Mouse (Mus musculus) spleen, adult 18-20 months (tissue): ENCODE measurements at regions not wholly inside any gene's neighbourhood (a gene's known extent, or its start where the extent isn't known, plus 50 kb on each side); places are given as distances from the start of the nearest gene placed in this dataset.

Source experiments
- DNase-seq, 2 experiments: peaks; one replicate each; pipeline ENCODE4 v3.0.0; 2022; ENCODE audit warnings: mixed read lengths in 2 of 2

- no peak for DNase-seq
Observed at GRCm38 (mm10) chr2:169524429-169524828, 63.1 kb downstream of the Gm11011 start.

DNA sequence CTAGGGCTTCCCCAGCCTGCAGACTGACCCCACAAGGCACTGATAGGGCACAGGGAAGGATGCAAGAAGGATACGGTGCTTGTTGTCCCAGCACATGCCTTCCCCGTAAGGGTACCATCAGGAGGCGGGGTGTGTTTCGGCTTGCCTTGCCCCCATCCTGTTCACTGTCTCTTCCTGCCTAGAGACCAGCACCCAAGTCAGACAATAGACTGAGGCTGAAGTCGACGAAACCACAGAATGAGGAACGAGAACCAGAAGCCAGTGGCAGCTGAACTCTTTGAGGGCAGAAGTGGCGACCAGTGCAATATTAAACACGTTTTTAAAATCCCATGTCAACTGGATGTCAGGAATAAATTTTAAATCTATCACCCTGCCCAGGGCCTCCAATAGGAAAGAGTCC is 67.6 kb downstream of the Gm11011 start:
- peak in 1 of 2 experiments; percentile 17 for DNase-seq

GRCm38 (mm10) chr2:169515350-169515749 is 72.2 kb downstream of the Gm11011 start:
- peak; percentile 21 for DNase-seq

DNA sequence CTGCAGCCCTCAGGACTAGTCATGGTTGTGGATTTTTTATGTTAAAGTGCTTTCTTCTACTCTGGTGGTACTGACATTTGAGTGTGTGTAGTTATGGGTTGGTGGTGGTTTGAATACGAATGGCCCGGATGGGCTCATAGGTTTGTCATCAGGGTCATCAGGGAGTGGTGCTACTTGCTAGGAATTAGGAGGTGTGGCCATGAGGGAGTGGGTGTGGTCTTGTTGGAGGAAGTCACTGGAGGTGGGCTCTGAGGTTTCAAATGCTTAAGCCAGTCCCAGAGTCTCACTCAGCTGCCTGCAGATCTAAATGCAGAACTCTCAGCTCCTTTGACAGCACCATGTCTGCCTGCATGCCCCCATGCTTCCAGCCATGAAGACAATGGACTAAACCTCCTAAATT is 76.8 kb downstream of the Gm11011 start:
- no peak for DNase-seq

DNA sequence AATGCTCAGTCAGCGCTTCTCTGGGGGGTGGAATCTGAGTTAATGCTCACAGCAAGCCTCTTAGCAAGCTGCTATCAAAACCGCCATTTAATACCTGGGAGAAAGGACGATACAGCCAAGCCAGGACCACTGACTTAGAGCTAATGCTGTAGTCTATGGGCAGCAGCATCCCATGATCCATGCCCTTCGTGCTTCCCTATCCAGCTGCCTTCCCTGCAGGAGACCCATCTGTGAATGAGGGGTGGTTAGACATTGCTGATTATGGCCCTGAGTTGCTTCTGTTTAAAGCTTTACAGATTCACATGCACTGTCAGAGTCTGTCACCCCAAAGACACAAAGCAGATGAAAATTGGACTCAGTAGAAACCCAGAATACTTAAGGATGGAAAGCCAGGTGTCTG is 78.1 kb downstream of the Gm11011 start:
- no peak for DNase-seq

- no peak for DNase-seq
Observed at GRCm38 (mm10) chr2:169504416-169505057, 83.0 kb downstream of the Gm11011 start.

DNA sequence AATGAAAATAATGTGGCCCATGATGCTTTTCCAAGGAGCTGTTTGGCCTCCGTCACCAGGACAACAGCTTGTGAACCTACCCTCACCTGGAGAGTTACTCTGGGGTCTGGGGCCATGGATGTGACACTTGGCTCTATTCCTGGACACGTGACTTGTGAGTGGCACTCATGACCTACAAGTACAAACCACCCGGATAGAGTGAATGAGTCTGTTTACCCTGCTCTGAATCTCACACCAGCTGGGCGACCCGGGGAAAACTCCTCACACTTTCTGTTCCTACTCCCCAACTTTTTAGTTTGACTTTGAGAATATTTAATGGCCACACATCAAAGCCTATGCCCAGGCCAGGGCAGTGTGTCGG is 84.0 kb downstream of the Gm11011 start:
- no peak for DNase-seq

- no peak for DNase-seq
Observed at GRCm38 (mm10) chr2:169502717-169503597, 84.6 kb downstream of the Gm11011 start.

GRCm38 (mm10) chr2:169501736-169502340 is 85.7 kb downstream of the Gm11011 start:
- DNase-seq = no peak

- DNase-seq = no peak
Observed at GRCm38 (mm10) chr2:169495368-169495767, 92.2 kb downstream of the Gm11011 start.

- no peak for DNase-seq
Observed at GRCm38 (mm10) chr2:169494503-169495311, 92.8 kb downstream of the Gm11011 start.

GRCm38 (mm10) chr2:169493609-169494275 is 93.8 kb downstream of the Gm11011 start:
- no peak for DNase-seq

GRCm38 (mm10) chr2:169483934-169484333 is 103.6 kb downstream of the Gm11011 start:
- DNase-seq = no peak

DNA sequence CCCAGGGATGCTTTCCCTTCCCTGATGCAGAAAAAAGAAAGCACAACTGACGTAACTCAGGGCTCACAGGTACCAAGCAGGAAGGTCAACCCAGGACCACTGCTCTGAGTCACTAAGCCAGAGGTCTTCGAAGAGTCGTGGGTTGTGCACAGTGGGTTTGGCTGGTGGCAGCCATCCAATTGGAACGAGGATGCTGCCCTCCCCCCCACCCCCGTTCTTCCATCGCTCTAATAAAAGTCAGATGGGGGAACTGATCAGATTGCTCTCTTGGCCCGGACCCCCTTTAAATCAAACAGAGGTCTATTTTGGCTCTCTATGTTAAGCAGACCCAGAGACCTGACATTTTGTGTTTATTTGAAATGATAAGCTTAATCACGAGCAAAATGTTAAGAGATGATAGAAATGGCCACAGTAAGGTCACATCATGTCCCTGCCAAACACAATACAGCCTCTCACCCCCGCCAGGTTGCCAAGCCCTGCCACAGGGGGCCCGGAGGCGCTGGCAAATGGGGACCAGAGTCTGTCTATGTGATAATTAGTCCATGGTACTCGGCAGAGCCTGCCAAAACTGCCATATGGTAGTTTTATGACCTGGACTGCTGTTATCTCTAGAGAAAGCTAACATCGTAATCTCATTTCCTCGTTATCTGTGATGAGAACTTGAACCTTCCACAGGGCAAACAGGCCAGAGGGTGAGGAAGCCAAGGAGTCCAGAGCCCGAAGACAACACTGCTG is 105.6 kb downstream of the Gm11011 start:
- no peak for DNase-seq

- DNase-seq = no peak
Observed at GRCm38 (mm10) chr2:169474418-169475112, 113.0 kb downstream of the Gm11011 start.

DNA sequence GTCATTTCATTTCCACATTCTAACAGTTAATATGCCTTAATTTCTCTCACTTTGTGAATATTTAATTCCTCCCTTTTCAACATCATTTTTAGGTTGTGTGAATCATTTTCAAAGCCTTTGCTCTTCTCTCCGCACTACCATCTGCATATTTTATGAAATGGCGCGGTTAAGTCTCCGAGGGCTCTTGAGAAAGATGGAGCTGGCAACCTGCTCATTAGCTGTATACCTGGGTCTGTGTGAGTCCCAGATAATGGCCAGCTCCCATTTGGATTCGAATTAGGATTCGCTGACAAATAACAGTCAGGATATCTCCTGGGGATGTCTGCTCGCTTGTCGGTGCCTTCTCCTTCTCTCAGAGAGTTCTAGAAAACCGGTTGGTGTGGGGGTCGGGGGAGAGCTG is 118.0 kb downstream of the Gm11011 start:
- no peak for DNase-seq

DNA sequence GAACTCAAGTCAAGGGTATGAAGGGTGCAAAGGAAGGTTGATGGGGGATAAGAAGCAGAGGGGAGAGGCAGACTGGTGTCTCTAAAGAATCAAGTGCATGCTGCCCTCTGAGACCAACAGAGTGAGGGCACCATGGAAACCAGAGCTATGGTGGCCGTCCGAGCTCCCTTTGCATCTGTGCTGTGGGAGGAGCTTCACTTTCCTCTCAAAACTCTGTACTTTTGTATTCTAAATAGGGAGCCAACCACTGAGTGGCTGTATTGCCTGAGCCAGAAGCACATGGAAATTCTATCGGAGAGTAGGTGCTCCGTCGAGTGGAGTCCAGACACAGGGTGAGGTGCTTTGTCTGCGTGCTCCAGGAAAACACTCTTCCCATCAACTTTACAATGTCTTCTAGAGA is 119.9 kb downstream of the Gm11011 start:
- DNase-seq = no peak

DNA sequence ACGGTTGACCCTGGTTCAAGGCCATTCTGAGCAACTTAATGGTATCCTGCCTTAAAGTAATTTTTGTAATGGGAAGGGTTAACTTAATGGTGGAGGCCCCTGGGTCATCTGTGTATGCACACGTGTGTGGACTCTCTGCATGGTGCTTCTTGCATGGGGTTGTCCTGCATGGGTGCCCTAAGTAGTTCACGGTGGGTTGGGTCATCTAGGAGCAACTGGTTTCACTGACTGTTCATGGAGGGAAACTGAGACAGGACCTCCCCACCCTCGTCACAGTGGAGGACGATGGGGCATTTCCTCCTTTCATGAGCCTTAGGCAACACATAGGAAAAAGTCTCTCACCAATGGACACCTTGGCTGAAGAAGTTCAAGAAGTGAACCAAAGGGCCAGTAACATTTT is 123.4 kb downstream of the Gm11011 start:
- no peak for DNase-seq

- no peak for DNase-seq
Observed at GRCm38 (mm10) chr2:169461491-169462039, 126.0 kb downstream of the Gm11011 start.

DNA sequence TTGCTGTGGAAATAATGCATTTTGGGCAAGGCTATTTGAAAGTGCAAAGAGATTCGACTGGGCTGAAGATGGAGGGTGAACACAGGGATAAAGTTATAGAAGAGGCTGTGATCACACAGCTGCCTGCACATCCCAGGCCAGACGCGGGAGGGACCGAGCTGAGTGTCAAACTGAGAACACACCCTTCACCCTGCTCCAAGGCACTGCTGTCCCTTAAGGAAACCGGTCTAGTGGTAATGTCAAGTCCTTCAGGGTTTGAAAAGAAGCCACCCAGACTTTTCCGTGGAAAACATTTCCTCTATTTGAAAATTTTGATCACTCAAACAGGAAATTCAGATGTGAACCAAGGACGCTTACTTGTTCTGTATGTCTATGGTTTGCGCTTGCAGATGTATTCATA is 134.6 kb downstream of the Gm11011 start:
- no peak for DNase-seq

- no peak for DNase-seq
Observed at GRCm38 (mm10) chr2:169450801-169451200, 136.7 kb downstream of the Gm11011 start.
